8 mouse cellular contexts compared by ENCODE assay signal in the genomic region with DNA sequence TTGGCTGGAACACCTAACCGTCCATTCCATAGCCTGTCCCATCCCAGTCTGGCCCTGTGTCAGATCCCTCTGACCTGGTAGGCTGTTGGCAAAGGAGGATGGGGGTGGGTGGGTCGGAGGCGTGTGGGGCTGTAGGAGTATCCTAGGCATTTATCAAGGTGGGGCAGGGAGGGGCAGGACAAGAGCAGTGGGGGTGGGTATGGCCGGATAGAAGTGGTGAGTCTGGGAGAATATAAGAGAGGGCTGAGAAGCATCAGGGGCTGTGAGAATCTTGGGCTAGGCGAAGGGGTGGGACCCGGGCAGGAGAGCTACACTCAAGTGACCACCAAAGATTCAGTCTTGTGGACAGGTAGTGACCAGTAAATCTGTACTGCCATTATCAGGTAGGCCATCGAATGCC. TPM values are rescaled to one million over a fixed set of nuclear protein-coding genes. Genes with fewer than 3 reads are reported as not detected.
A peak's percentile ranks its signal among the peaks of the same experiment; 100 is the strongest.
DNase-seq lines count a peak whose midpoint lies in the region; ATAC-seq lines count a peak whose summit lies in the region.

No protein-coding gene starts in this region.

- H3K4me2 ChIP-seq in kidney, embryonic 14.5 days (replicated peaks; ENCODE audit: low read depth, low read length) = peak overlapping the region; percentile 57
- peak overlapping the region; percentile 84 for H3K4me2 ChIP-seq in embryonic facial prominence, embryonic 12.5 days (replicated peaks)
- peak overlapping the region; percentile 68 for H3K4me2 ChIP-seq in intestine, embryonic 14.5 days (ENCODE audit: low read length)
- peak overlapping the region; percentile 70 for H3K4me2 ChIP-seq in midbrain, embryonic 16.5 days (ENCODE audit: low read length)

- peak overlapping the region; percentile 36 for H3K4me3 ChIP-seq in kidney, embryonic 14.5 days (ENCODE audit: low read length)
- H3K4me3 ChIP-seq in embryonic facial prominence, embryonic 12.5 days = peak overlapping the region; percentile 36
- peak overlapping the region; percentile 27 for H3K4me3 ChIP-seq in intestine, embryonic 14.5 days (ENCODE audit: low read depth, low read length)
- no peak overlapping the region; the same call in 1 of the 2 replicates for H3K4me3 ChIP-seq in midbrain, embryonic 16.5 days (ENCODE audit: low read depth, low read length)

- H3K4me1 ChIP-seq in kidney, embryonic 14.5 days (ENCODE audit: control insufficient read depth, insufficient read depth, low read length) = 0 out of 2 replicates have a peak, but pooled peaks cover 5% of the 10 kb centered on the region
- 0 out of 2 replicates have a peak, but pooled peaks cover 5% of the 10 kb centered on the region for H3K4me1 ChIP-seq in embryonic facial prominence, embryonic 12.5 days
- peaks cover 7% of the 10 kb centered on the region for H3K4me1 ChIP-seq in intestine, embryonic 14.5 days (replicated peaks; ENCODE audit: control insufficient read depth, insufficient read depth, low read length)
- H3K4me1 ChIP-seq in midbrain, embryonic 16.5 days (ENCODE audit: control insufficient read depth, insufficient read depth, low read length) = peaks cover 3% of the 10 kb centered on the region; the same call in 1 of the 2 replicates

- H3K27ac ChIP-seq in kidney, embryonic 14.5 days (ENCODE audit: low read depth, low read length) = no peak overlapping the region
- no peak overlapping the region for H3K27ac ChIP-seq in embryonic facial prominence, embryonic 12.5 days
- no peak overlapping the region for H3K27ac ChIP-seq in intestine, embryonic 14.5 days (ENCODE audit: low read depth)
- H3K27ac ChIP-seq in midbrain, embryonic 16.5 days (ENCODE audit: low read length) = no peak overlapping the region

- H3K27me3 ChIP-seq in kidney, embryonic 14.5 days (ENCODE audit: control insufficient read depth, insufficient read depth, low read length) = peaks cover 11% of the 10 kb centered on the region; the same call in 1 of the 2 replicates
- peaks cover 21% of the 10 kb centered on the region for H3K27me3 ChIP-seq in embryonic facial prominence, embryonic 12.5 days
- peaks cover 4% of the 10 kb centered on the region for H3K27me3 ChIP-seq in intestine, embryonic 14.5 days (replicated peaks; ENCODE audit: control insufficient read depth, insufficient read depth, low read length)
- peaks cover 5% of the 10 kb centered on the region; the same call in 1 of the 2 replicates for H3K27me3 ChIP-seq in midbrain, embryonic 16.5 days (ENCODE audit: control insufficient read depth, insufficient read depth, low read depth, low read length)

- 0 out of 2 replicates have a peak, but pooled peaks have one; percentile 29 for ATAC-seq in kidney, embryonic 14.5 days (ENCODE audit: low FRiP score, low TSS enrichment)
- ATAC-seq in embryonic facial prominence, embryonic 12.5 days (ENCODE audit: insufficient number of reproducible peaks, insufficient read depth, low FRiP score, low TSS enrichment) = 0 out of 2 replicates have a peak, but pooled peaks have one; percentile 19
- ATAC-seq in intestine, embryonic 14.5 days (replicated peaks; ENCODE audit: low FRiP score, low TSS enrichment, low read depth) = no peak; the same call in 1 of the 2 replicates
- peak; percentile 47; the same call in 1 of the 2 replicates for ATAC-seq in midbrain, embryonic 16.5 days

- H3K9me3 ChIP-seq in kidney, embryonic 14.5 days (ENCODE audit: control insufficient read depth, low read length) = no peaks in the 10 kb centered on the region
- no peaks in the 10 kb centered on the region for H3K9me3 ChIP-seq in embryonic facial prominence, embryonic 12.5 days
- no peaks in the 10 kb centered on the region for H3K9me3 ChIP-seq in intestine, embryonic 14.5 days (ENCODE audit: control insufficient read depth, low read length)
- no peaks in the 10 kb centered on the region for H3K9me3 ChIP-seq in midbrain, embryonic 16.5 days (replicated peaks; ENCODE audit: control insufficient read depth, low read length, poor library complexity, severe bottlenecking)

- WGBS in kidney, embryonic 14.5 days = 63% methylated on average over 7 of the region's 7 CpGs
- 60% methylated on average over 7 of the region's 7 CpGs for WGBS in embryonic facial prominence, embryonic 12.5 days
- 64% methylated on average over 7 of the region's 7 CpGs for WGBS in intestine, embryonic 14.5 days
- 76% methylated on average over 7 of the region's 7 CpGs for WGBS in midbrain, embryonic 16.5 days

- no peaks in the 10 kb centered on the region for H3K36me3 ChIP-seq in kidney, embryonic 14.5 days (ENCODE audit: control insufficient read depth, insufficient read depth, low read length)
- no peaks in the 10 kb centered on the region for H3K36me3 ChIP-seq in embryonic facial prominence, embryonic 12.5 days
- H3K36me3 ChIP-seq in intestine, embryonic 14.5 days (ENCODE audit: control insufficient read depth, insufficient read depth, low read length) = no peaks in the 10 kb centered on the region
- H3K36me3 ChIP-seq in midbrain, embryonic 16.5 days (ENCODE audit: control insufficient read depth, insufficient read depth, low read length) = no peaks in the 10 kb centered on the region

- DNase-seq in kidney, postnatal 4 days = no peak
- DNase-seq in intestine, embryonic 14.5 days (ENCODE audit: low spot score) = no peak
- DNase-seq in cerebellum, postnatal 10 days = no peak
- no peak for DNase-seq in cerebellum, postnatal 4 days (ENCODE audit: low spot score in 2 of 2)
- no peak for DNase-seq in frontal cortex, adult 2 months (ENCODE audit: extremely low spot score in 1 of 2, low spot score in 1 of 2)

- no peak overlapping the region for H3K9ac ChIP-seq in kidney, embryonic 14.5 days (ENCODE audit: low read depth, low read length)
- peak overlapping the region; percentile 42; the same call in 1 of the 2 replicates for H3K9ac ChIP-seq in embryonic facial prominence, embryonic 12.5 days
- no peak overlapping the region for H3K9ac ChIP-seq in intestine, embryonic 14.5 days (ENCODE audit: low read length)
- H3K9ac ChIP-seq in midbrain, embryonic 16.5 days (ENCODE audit: low read depth, low read length) = peak overlapping the region; percentile 42; the same call in 1 of the 2 replicates

RNA-seq across cellular contexts. Expression of gene Slc12a7, which starts 0.7 kb away (rescaled TPM):
- 12.9 and 28.7 TPM in 2 replicates for polyA plus RNA-seq in kidney, embryonic 14.5 days (2014; fragmentation: Nextera tagmentation; extraction: Ambion mirVana)
- 40.1 and 40.6 TPM in 2 replicates for polyA plus RNA-seq in embryonic facial prominence, embryonic 12.5 days (2016; fragmentation: Nextera tagmentation; extraction: Ambion mirVana)
- polyA plus RNA-seq in intestine, embryonic 14.5 days (2014; fragmentation: Nextera tagmentation; extraction: Ambion mirVana) = 32.8 and 33.1 TPM in 2 replicates
- polyA plus RNA-seq in midbrain, embryonic 16.5 days (2015; fragmentation: Nextera tagmentation; extraction: Ambion mirVana) = 7.5 and 9.6 TPM in 2 replicates
- polyA plus RNA-seq in frontal cortex, adult 2 months (2012; rRNA removed) = 6.4 and 6.7 TPM in 2 replicates

RNA-seq across cellular contexts. Expression of gene Slc6a19, which starts 27.6 kb away (rescaled TPM):
- 0.53 and 0.92 TPM in 2 replicates for polyA plus RNA-seq in kidney, embryonic 14.5 days (2014; fragmentation: Nextera tagmentation; extraction: Ambion mirVana)
- polyA plus RNA-seq in embryonic facial prominence, embryonic 12.5 days (2016; fragmentation: Nextera tagmentation; extraction: Ambion mirVana) = 0.06 TPM in 1 of 2 replicates, not detected in the other
- polyA plus RNA-seq in intestine, embryonic 14.5 days (2014; fragmentation: Nextera tagmentation; extraction: Ambion mirVana) = 0.13 and 0.28 TPM in 2 replicates
- polyA plus RNA-seq in midbrain, embryonic 16.5 days (2015; fragmentation: Nextera tagmentation; extraction: Ambion mirVana) = 0.11 and 0.30 TPM in 2 replicates
- polyA plus RNA-seq in frontal cortex, adult 2 months (2012; rRNA removed) = 0.18 and 0.32 TPM in 2 replicates

RNA-seq across cellular contexts. Expression of gene Slc6a18, which starts 54.4 kb away (rescaled TPM):
- polyA plus RNA-seq in kidney, embryonic 14.5 days (2014; fragmentation: Nextera tagmentation; extraction: Ambion mirVana) = 2.5 and 5.2 TPM in 2 replicates
- polyA plus RNA-seq in embryonic facial prominence, embryonic 12.5 days (2016; fragmentation: Nextera tagmentation; extraction: Ambion mirVana) = not detected in 2 replicates
- polyA plus RNA-seq in intestine, embryonic 14.5 days (2014; fragmentation: Nextera tagmentation; extraction: Ambion mirVana) = not detected in 2 replicates
- not detected in 2 replicates for polyA plus RNA-seq in midbrain, embryonic 16.5 days (2015; fragmentation: Nextera tagmentation; extraction: Ambion mirVana)
- 0.04 TPM in 1 of 2 replicates, not detected in the other for polyA plus RNA-seq in frontal cortex, adult 2 months (2012; rRNA removed)

Comparison
In these comparisons a context has a peak if more than half of its experiments do, and no peak if none do; other contexts are left out.
1. H3K9ac ChIP-seq: peak in embryonic facial prominence, embryonic 12.5 days (single experiment) and midbrain, embryonic 16.5 days (single experiment); none in kidney, embryonic 14.5 days (single experiment) and intestine, embryonic 14.5 days (single experiment).
2. Peak in every context shown above with its lines, with median percentiles within 50 percentile points of each other: H3K4me2 ChIP-seq.